Mouse (Mus musculus): Measurements from ENCODE around the gene Entpd1. TPM values are rescaled to one million over a fixed set of nuclear protein-coding genes. Genes with fewer than 3 reads are reported as not detected.

Gene Entpd1
- polyA plus RNA-seq, 1 experiment: 17.6 TPM

- TF ChIP-seq CTCF (IDR thresholded peaks at IDR 0.05; ENCODE audit: control insufficient read depth, insufficient read depth, low read length): no peak
- Histone ChIP-seq H3K27ac (ENCODE audit: control insufficient read depth, insufficient read depth, low read depth, low read length, poor library complexity) (no peak overlapping the region), H3K4me1 (ENCODE audit: control insufficient read depth, insufficient read depth, low read length) (no peaks in the 10 kb centered on the region; the same call in 1 of the 2 replicates), H3K4me3 (replicated peaks; ENCODE audit: control insufficient read depth, low read depth, low read length) (no peak overlapping the region)
- 56% methylated on average over 7 of the region's 7 CpGs for WGBS
Observed at GRCm38 (mm10) chr19:40769341-40769770, 157.2 kb downstream of the Entpd1 start.

DNA sequence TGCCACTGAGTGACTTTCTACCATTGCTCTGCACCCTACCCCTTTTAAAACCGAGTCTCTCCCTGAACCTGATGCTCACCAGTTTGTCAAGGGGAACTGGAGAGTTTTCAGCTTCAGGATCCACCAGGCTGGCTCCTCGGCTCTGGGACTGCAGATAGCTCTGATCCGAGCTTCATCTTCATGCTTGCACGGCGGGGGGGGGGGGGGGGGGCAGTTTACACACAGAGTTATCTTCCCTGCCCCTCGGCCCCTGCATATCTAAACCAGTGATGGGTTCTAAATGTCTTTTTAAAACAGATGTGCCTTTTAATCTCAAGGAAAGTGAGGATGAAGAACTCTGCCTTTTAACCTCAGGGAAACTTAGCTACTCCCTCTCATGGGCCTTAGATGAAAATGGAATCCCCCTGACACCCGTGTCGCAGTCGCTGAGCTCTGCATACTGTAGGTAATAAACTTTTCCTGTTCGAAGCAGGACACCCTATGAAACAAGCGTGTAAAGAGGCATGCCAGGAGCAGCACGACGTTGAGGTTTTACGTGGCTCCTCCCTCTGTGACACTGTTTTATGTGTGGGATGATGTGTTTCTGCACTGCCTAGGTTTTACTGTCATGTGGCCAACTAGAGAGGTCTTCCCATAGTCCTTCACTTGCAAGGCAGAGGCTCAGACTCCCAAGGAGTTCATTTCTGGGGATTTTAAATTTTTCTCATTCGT is 176.0 kb downstream of the Entpd1 start:
- TF ChIP-seq CTCF (IDR thresholded peaks at IDR 0.05; ENCODE audit: control insufficient read depth, insufficient read depth, low read length): no peak
- no peak for TF ChIP-seq POLR2A (IDR thresholded peaks at IDR 0.05; ENCODE audit: borderline replicate concordance, control insufficient read depth, low read depth, low read length)
- H3K4me1 ChIP-seq (ENCODE audit: control insufficient read depth, insufficient read depth, low read length): no peaks in the 10 kb centered on the region; the same call in 1 of the 2 replicates
- no peak overlapping the region for H3K4me3 ChIP-seq (replicated peaks; ENCODE audit: control insufficient read depth, low read depth, low read length)
- no peak overlapping the region for H3K27ac ChIP-seq (ENCODE audit: control insufficient read depth, insufficient read depth, low read depth, low read length, poor library complexity)
- 54% methylated on average over 15 of the region's 15 CpGs for WGBS

DNA sequence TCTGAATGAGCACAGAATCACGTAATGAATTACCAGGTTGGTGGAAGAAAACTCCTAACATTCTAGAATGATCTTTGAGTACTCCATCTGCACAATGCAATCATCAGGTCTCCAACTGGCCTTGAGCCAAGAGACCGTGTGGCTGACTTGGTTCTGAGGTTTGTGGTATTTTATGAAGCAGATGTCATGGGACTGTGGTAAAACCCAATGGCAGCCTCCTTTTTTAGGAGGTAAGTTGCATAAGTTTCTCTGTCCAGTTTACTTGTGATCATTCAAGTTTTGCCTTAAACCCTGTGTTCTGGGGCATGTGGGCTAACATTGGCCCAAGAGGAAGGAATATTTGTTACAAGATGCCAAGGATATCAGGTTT is 176.5 kb downstream of the Entpd1 start:
- WGBS: 20% methylated on average over 2 of the region's 2 CpGs
- TF ChIP-seq CTCF (IDR thresholded peaks at IDR 0.05; ENCODE audit: control insufficient read depth, insufficient read depth, low read length) (no peak), POLR2A (IDR thresholded peaks at IDR 0.05; ENCODE audit: borderline replicate concordance, control insufficient read depth, low read depth, low read length) (no peak)
- Histone ChIP-seq H3K27ac (ENCODE audit: control insufficient read depth, insufficient read depth, low read depth, low read length, poor library complexity) (no peak overlapping the region), H3K4me3 (replicated peaks; ENCODE audit: control insufficient read depth, low read depth, low read length) (no peak overlapping the region), H3K4me1 (ENCODE audit: control insufficient read depth, insufficient read depth, low read length) (no peaks in the 10 kb centered on the region; the same call in 1 of the 2 replicates)

Other genes starting within 250 kb of the Entpd1 start
- 13.6 and 26.1 TPM in 2 replicates for gene Sorbs1, start 98.6 kb upstream of the Entpd1 start, polyA plus RNA-seq (2011; ENCODE audit: insufficient read depth, insufficient read length, low replicate concordance, missing spikeins)
- gene Aldh18a1, start 23.9 kb upstream of the Entpd1 start, polyA plus RNA-seq (2011; ENCODE audit: insufficient read depth, insufficient read length, low replicate concordance, missing spikeins): 14.8 and 15.5 TPM in 2 replicates
- 1.2 and 2.7 TPM in 2 replicates for gene Tctn3, start 133 bp upstream of the Entpd1 start, polyA plus RNA-seq (2011; ENCODE audit: insufficient read depth, insufficient read length, low replicate concordance, missing spikeins)
- 3.9 TPM in 1 of 2 replicates, not detected in the other for gene Cc2d2b, start 136.4 kb downstream of the Entpd1 start, polyA plus RNA-seq (2011; ENCODE audit: insufficient read depth, insufficient read length, low replicate concordance, missing spikeins)
- 5.6 and 8.6 TPM in 2 replicates for gene Ccnj, start 218.9 kb downstream of the Entpd1 start, polyA plus RNA-seq (2011; ENCODE audit: insufficient read depth, insufficient read length, low replicate concordance, missing spikeins)